Mouse (Mus musculus) right cerebral cortex, postnatal 4 days (tissue): ENCODE measurements at regions not wholly inside any gene's neighbourhood (a gene's known extent, or its start where the extent isn't known, plus 50 kb on each side); places are given as distances from the start of the nearest gene placed in this dataset.
"Not testable (repeated sequence)": the region's sequence is repeated elsewhere in the genome, so short reads cannot be mapped to it uniquely, and the experiment has no call there.

ENCODE experiments used
- DNase-seq: peaks from one replicate; pipeline ENCODE4 v3.0.0-alpha.2; 2022

GRCm38 (mm10) chr8:26622311-26623052, 354.6 kb upstream of the Zfp703 start:
- no peak for DNase-seq

GRCm38 (mm10) chr8:26626186-26626585, 350.9 kb upstream of the Zfp703 start:
- no peak for DNase-seq

- DNase-seq: no peak
Measured at GRCm38 (mm10) chr8:26626651-26627077, 350.5 kb upstream of the Zfp703 start.

GRCm38 (mm10) chr8:26627191-26627891, 349.8 kb upstream of the Zfp703 start:
- DNase-seq: no peak

GRCm38 (mm10) chr8:26630544-26630943, 346.6 kb upstream of the Zfp703 start:
- no peak for DNase-seq

- DNase-seq: no peak
Measured at GRCm38 (mm10) chr8:26635701-26636100, 341.4 kb upstream of the Zfp703 start.

- DNase-seq: not testable (repeated sequence)
Measured at GRCm38 (mm10) chr8:26645375-26645774, 331.8 kb upstream of the Zfp703 start.

GRCm38 (mm10) chr8:26650287-26650686, 326.8 kb upstream of the Zfp703 start:
- DNase-seq: no peak

GRCm38 (mm10) chr8:26655897-26656296, 321.2 kb upstream of the Zfp703 start:
- DNase-seq: no peak

- DNase-seq: no peak
Measured at GRCm38 (mm10) chr8:26656310-26657075, 320.6 kb upstream of the Zfp703 start.

GRCm38 (mm10) chr8:26659381-26659780, 317.7 kb upstream of the Zfp703 start:
- no peak for DNase-seq

GRCm38 (mm10) chr8:26669541-26669940, 307.6 kb upstream of the Zfp703 start:
- no peak for DNase-seq

- DNase-seq: no peak
Measured at GRCm38 (mm10) chr8:26672486-26673395, 304.4 kb upstream of the Zfp703 start.

- peak; percentile 16 for DNase-seq
Measured at GRCm38 (mm10) chr8:26677584-26678138, 299.5 kb upstream of the Zfp703 start.

GRCm38 (mm10) chr8:26680891-26681381, 296.2 kb upstream of the Zfp703 start:
- peak; percentile 8 for DNase-seq

GRCm38 (mm10) chr8:26687146-26687545, 290.0 kb upstream of the Zfp703 start:
- DNase-seq: peak; percentile 49

GRCm38 (mm10) chr8:26688035-26688434, 289.1 kb upstream of the Zfp703 start:
- no peak for DNase-seq

GRCm38 (mm10) chr8:26688745-26689478, 288.2 kb upstream of the Zfp703 start:
- DNase-seq: no peak

- DNase-seq: no peak
Measured at GRCm38 (mm10) chr8:26689479-26690177, 287.5 kb upstream of the Zfp703 start.

GRCm38 (mm10) chr8:26690178-26690735, 286.9 kb upstream of the Zfp703 start:
- no peak for DNase-seq
